8 mouse cellular contexts compared by ENCODE assay signal in genomic region chr2:25429435-25430180, GRCm38 (mm10). TPM values are rescaled to one million over a fixed set of nuclear protein-coding genes. Genes with fewer than 3 reads are reported as not detected.
DNase-seq lines count a peak whose midpoint lies in the region; ATAC-seq and TF ChIP-seq lines count a peak whose summit lies in the region.

No protein-coding gene starts in this region.

- H3K4me3 ChIP-seq in heart, embryonic 14.5 days (ENCODE audit: control insufficient read depth in 1 of 2, insufficient read depth in 1 of 2, low read depth in 1 of 2, low read length in 2 of 2), result peak overlapping the region; percentile 68 to 83; a peak in 2 of 4 replicates
- H3K4me3 ChIP-seq in heart, adult 2 months, result no peak overlapping the region
- peak overlapping the region; percentile 83 for H3K4me3 ChIP-seq in hindbrain, embryonic 16.5 days (ENCODE audit: low read length)
- H3K4me3 ChIP-seq in liver, embryonic 14.5 days (ENCODE audit: insufficient read depth in 1 of 2, low read depth in 2 of 2, low read length in 2 of 2), result no peak overlapping the region

- peaks cover 4% of the 10 kb centered on the region in 2 experiments; a peak in 2 of 4 replicates for H3K4me1 ChIP-seq in heart, embryonic 14.5 days (ENCODE audit: control insufficient read depth in 2 of 2, insufficient read depth in 2 of 2, low read length in 2 of 2)
- no peaks in the 10 kb centered on the region; the same call in 1 of the 2 replicates for H3K4me1 ChIP-seq in heart, adult 2 months (ENCODE audit: control insufficient read depth, insufficient read depth, low read length)
- peaks cover 25% of the 10 kb centered on the region for H3K4me1 ChIP-seq in hindbrain, embryonic 16.5 days (ENCODE audit: control insufficient read depth, insufficient read depth, low read depth, low read length)
- no peaks in the 10 kb centered on the region for H3K4me1 ChIP-seq in liver, embryonic 14.5 days (replicated peaks; ENCODE audit: control insufficient read depth in 2 of 2, insufficient read depth in 2 of 2, low read length in 1 of 2)

- H3K4me2 ChIP-seq in heart, embryonic 14.5 days (ENCODE audit: low read length), result peak overlapping the region; percentile 97
- H3K4me2 ChIP-seq in hindbrain, embryonic 16.5 days (ENCODE audit: low read length), result peak overlapping the region; percentile 70
- H3K4me2 ChIP-seq in liver, embryonic 14.5 days (ENCODE audit: low read depth), result peak overlapping the region; percentile 93

- no peak for TF ChIP-seq EP300 in heart, adult 2 months (IDR thresholded peaks at IDR 0.05; ENCODE audit: insufficient read depth, low read depth, low read length)
- no peak for TF ChIP-seq EP300 in liver, embryonic 14.5 days (IDR thresholded peaks at IDR 0.05; ENCODE audit: low read depth)

- H3K9ac ChIP-seq in heart, embryonic 14.5 days (ENCODE audit: low read length), result peak overlapping the region; percentile 21; the same call in 1 of the 2 replicates
- no peak overlapping the region; the same call in 1 of the 2 replicates for H3K9ac ChIP-seq in heart, adult 2 months (ENCODE audit: low read depth, low read length)
- H3K9ac ChIP-seq in hindbrain, embryonic 16.5 days (ENCODE audit: low read depth, low read length), result peak overlapping the region; percentile 96
- no peak overlapping the region for H3K9ac ChIP-seq in liver, embryonic 14.5 days (replicated peaks)

- peaks cover 39% of the 10 kb centered on the region for H3K27me3 ChIP-seq in heart, embryonic 14.5 days (ENCODE audit: control insufficient read depth, insufficient read depth, low read length)
- no peaks in the 10 kb centered on the region for H3K27me3 ChIP-seq in heart, adult 2 months (ENCODE audit: control insufficient read depth, insufficient read depth, low read length)
- H3K27me3 ChIP-seq in hindbrain, embryonic 16.5 days (replicated peaks; ENCODE audit: control insufficient read depth, insufficient read depth, low read length), result peaks cover 4% of the 10 kb centered on the region
- H3K27me3 ChIP-seq in liver, embryonic 14.5 days (ENCODE audit: control insufficient read depth, insufficient read depth, low read length), result peaks cover 7% of the 10 kb centered on the region

- intact Hi-C loops in heart, adult 2 months (cut with DNase I), result loop anchor here (2.0 to 10.0 kb wide), 3 partner anchors 31 to 125 kb away; partner anchors contain the start of genes Edf1 and Paxx

- no peaks in the 10 kb centered on the region for H3K36me3 ChIP-seq in heart, embryonic 14.5 days (ENCODE audit: control insufficient read depth, insufficient read depth, low read length)
- H3K36me3 ChIP-seq in heart, adult 2 months (ENCODE audit: control insufficient read depth, insufficient read depth, low read length), result no peaks in the 10 kb centered on the region
- peaks cover 9% of the 10 kb centered on the region for H3K36me3 ChIP-seq in hindbrain, embryonic 16.5 days (ENCODE audit: control insufficient read depth, insufficient read depth, low read length)
- H3K36me3 ChIP-seq in liver, embryonic 14.5 days (replicated peaks; ENCODE audit: control insufficient read depth, insufficient read depth, low read depth), result no peaks in the 10 kb centered on the region

- WGBS in heart, embryonic 14.5 days, result 72% methylated on average over 5 of the region's 5 CpGs
- 47% methylated on average over 5 of the region's 5 CpGs for WGBS in heart, adult 2 months
- WGBS in hindbrain, embryonic 16.5 days, result 47% methylated on average over 5 of the region's 5 CpGs
- WGBS in liver, embryonic 14.5 days (ENCODE audit: insufficient replicate concordance), result 71% methylated on average over 5 of the region's 5 CpGs

- H3K27ac ChIP-seq in heart, embryonic 14.5 days (replicated peaks in 1 of 2; ENCODE audit: control insufficient read depth in 1 of 2, insufficient read depth in 1 of 2, low read depth in 2 of 2, low read length in 2 of 2), result no peak overlapping the region
- H3K27ac ChIP-seq in heart, adult 2 months, result no peak overlapping the region
- H3K27ac ChIP-seq in hindbrain, embryonic 16.5 days (ENCODE audit: low read depth, low read length), result no peak overlapping the region
- H3K27ac ChIP-seq in liver, embryonic 14.5 days, result no peak overlapping the region

- TF ChIP-seq POLR2A in heart, adult 2 months (IDR thresholded peaks at IDR 0.05; ENCODE audit: insufficient read depth, low read depth, low read length), result no peak

- TF ChIP-seq CTCF in heart, adult 2 months (IDR thresholded peaks at IDR 0.05), result no peak
- TF ChIP-seq CTCF in liver, embryonic 14.5 days (IDR thresholded peaks at IDR 0.05; ENCODE audit: low read depth), result no peak

- H3K9me3 ChIP-seq in heart, embryonic 14.5 days (ENCODE audit: control insufficient read depth, low read length), result no peaks in the 10 kb centered on the region
- no peaks in the 10 kb centered on the region for H3K9me3 ChIP-seq in hindbrain, embryonic 16.5 days (ENCODE audit: control insufficient read depth, low read length)
- H3K9me3 ChIP-seq in liver, embryonic 14.5 days (ENCODE audit: control insufficient read depth, low read length), result no peaks in the 10 kb centered on the region

- no peak for DNase-seq in heart, adult 2 months
- peak; percentile 82 to 84 for DNase-seq in cerebellum, postnatal 25 days
- DNase-seq in liver, embryonic 14.5 days (ENCODE audit: low read depth in 3 of 3, low spot score in 3 of 3), result no peak
- no peak for DNase-seq in urinary bladder, adult 2 months (ENCODE audit: low spot score)
- no peak for DNase-seq in gastrocnemius, postnatal 25 days
- DNase-seq in gastrocnemius, adult 18-20 months (ENCODE audit: low spot score), result no peak

- H3K79me2 ChIP-seq in heart, adult 2 months (replicated peaks; ENCODE audit: control insufficient read depth, insufficient read depth, low read length), result no peaks in the 10 kb centered on the region

- ATAC-seq in heart, embryonic 14.5 days (ENCODE audit: insufficient number of reproducible peaks, insufficient read depth, low FRiP score, low read depth), result no peak
- ATAC-seq in hindbrain, embryonic 16.5 days, result no peak
- ATAC-seq in liver, embryonic 14.5 days (ENCODE audit: insufficient read depth), result no peak

RNA-seq across cellular contexts. Expression of gene Abca2, which starts 1.1 kb away (rescaled TPM):
- polyA plus RNA-seq in heart, embryonic 14.5 days (2014; fragmentation: Nextera tagmentation; extraction: Ambion mirVana), result 3.8 and 4.3 TPM in 2 replicates
- total RNA-seq in heart, adult 2 months (2021), result 10 to 100 TPM; 36.1 to 41.1 TPM
- 43.4 and 44.2 TPM in 2 replicates for polyA plus RNA-seq in heart, adult 2 months (2012; rRNA removed)
- 13.5 and 15.5 TPM in 2 replicates for polyA plus RNA-seq in hindbrain, embryonic 16.5 days (2015; fragmentation: Nextera tagmentation; extraction: Ambion mirVana)
- 2.4 and 2.5 TPM in 2 replicates for polyA plus RNA-seq in liver, embryonic 14.5 days (2012; rRNA removed)
- 0.91 and 1.1 TPM in 2 replicates for polyA plus RNA-seq in liver, embryonic 14.5 days (2014; fragmentation: Nextera tagmentation; extraction: Ambion mirVana)
- 6.3 and 16.4 TPM in 2 replicates for polyA plus RNA-seq in urinary bladder, adult 2 months (2012; rRNA removed)
- total RNA-seq in gastrocnemius, postnatal 25 days (2021), result 10 to 100 TPM; 12.5 to 16.2 TPM
- total RNA-seq in gastrocnemius, adult 18-20 months (2021), result 10 to 100 TPM; 14.1 to 15.5 TPM

RNA-seq across cellular contexts. Expression of gene Fut7, which starts 6.5 kb away (rescaled TPM):
- 0.14 TPM in 1 of 2 replicates, not detected in the other for polyA plus RNA-seq in heart, embryonic 14.5 days (2014; fragmentation: Nextera tagmentation; extraction: Ambion mirVana)
- total RNA-seq in heart, adult 2 months (2021), result under 1 TPM in 1 of 2 experiments, not detected in 1; 0.11 TPM
- polyA plus RNA-seq in heart, adult 2 months (2012; rRNA removed), result 0.43 TPM in 1 of 2 replicates, not detected in the other
- polyA plus RNA-seq in hindbrain, embryonic 16.5 days (2015; fragmentation: Nextera tagmentation; extraction: Ambion mirVana), result 0.19 and 0.23 TPM in 2 replicates
- 0.55 and 0.58 TPM in 2 replicates for polyA plus RNA-seq in liver, embryonic 14.5 days (2012; rRNA removed)
- 0.34 and 0.90 TPM in 2 replicates for polyA plus RNA-seq in liver, embryonic 14.5 days (2014; fragmentation: Nextera tagmentation; extraction: Ambion mirVana)
- polyA plus RNA-seq in urinary bladder, adult 2 months (2012; rRNA removed), result 0.19 and 0.29 TPM in 2 replicates
- total RNA-seq in gastrocnemius, postnatal 25 days (2021), result not detected
- not detected for total RNA-seq in gastrocnemius, adult 18-20 months (2021)

RNA-seq across cellular contexts. Expression of gene Clic3, which starts 27.0 kb away (rescaled TPM):
- polyA plus RNA-seq in heart, embryonic 14.5 days (2014; fragmentation: Nextera tagmentation; extraction: Ambion mirVana), result 3.8 and 4.6 TPM in 2 replicates
- total RNA-seq in heart, adult 2 months (2021), result 1 to 10 TPM; 1.4 to 1.8 TPM
- 4.8 and 7.4 TPM in 2 replicates for polyA plus RNA-seq in heart, adult 2 months (2012; rRNA removed)
- 3.4 and 4.1 TPM in 2 replicates for polyA plus RNA-seq in hindbrain, embryonic 16.5 days (2015; fragmentation: Nextera tagmentation; extraction: Ambion mirVana)
- polyA plus RNA-seq in liver, embryonic 14.5 days (2012; rRNA removed), result 0.08 and 0.32 TPM in 2 replicates
- 0.18 and 0.27 TPM in 2 replicates for polyA plus RNA-seq in liver, embryonic 14.5 days (2014; fragmentation: Nextera tagmentation; extraction: Ambion mirVana)
- 0.69 and 2.2 TPM in 2 replicates for polyA plus RNA-seq in urinary bladder, adult 2 months (2012; rRNA removed)
- total RNA-seq in gastrocnemius, postnatal 25 days (2021), result under 1 TPM; 0.35 to 0.64 TPM
- 1 to 10 TPM in 1 of 2 experiments, under 1 TPM in 1; 0.39 to 1.0 TPM for total RNA-seq in gastrocnemius, adult 18-20 months (2021)

RNA-seq across cellular contexts. Expression of gene Npdc1, which starts 30.5 kb away (rescaled TPM):
- 29.3 and 29.5 TPM in 2 replicates for polyA plus RNA-seq in heart, embryonic 14.5 days (2014; fragmentation: Nextera tagmentation; extraction: Ambion mirVana)
- total RNA-seq in heart, adult 2 months (2021), result 10 to 100 TPM; 21.3 to 30.4 TPM
- 47.8 and 52.2 TPM in 2 replicates for polyA plus RNA-seq in heart, adult 2 months (2012; rRNA removed)
- polyA plus RNA-seq in hindbrain, embryonic 16.5 days (2015; fragmentation: Nextera tagmentation; extraction: Ambion mirVana), result 481 and 505 TPM in 2 replicates
- polyA plus RNA-seq in liver, embryonic 14.5 days (2012; rRNA removed), result 3.4 and 3.9 TPM in 2 replicates
- polyA plus RNA-seq in liver, embryonic 14.5 days (2014; fragmentation: Nextera tagmentation; extraction: Ambion mirVana), result 2.4 and 2.7 TPM in 2 replicates
- polyA plus RNA-seq in urinary bladder, adult 2 months (2012; rRNA removed), result 103 and 126 TPM in 2 replicates
- 10 to 100 TPM; 15.0 to 25.1 TPM for total RNA-seq in gastrocnemius, postnatal 25 days (2021)
- total RNA-seq in gastrocnemius, adult 18-20 months (2021), result 10 to 100 TPM; 15.8 to 19.0 TPM

RNA-seq across cellular contexts. Expression of gene Paxx, which starts 31.3 kb away (rescaled TPM):
- 31.0 and 32.6 TPM in 2 replicates for polyA plus RNA-seq in heart, embryonic 14.5 days (2014; fragmentation: Nextera tagmentation; extraction: Ambion mirVana)
- total RNA-seq in heart, adult 2 months (2021), result 10 to 100 TPM; 17.7 to 20.6 TPM
- polyA plus RNA-seq in heart, adult 2 months (2012; rRNA removed), result 32.8 and 36.8 TPM in 2 replicates
- polyA plus RNA-seq in hindbrain, embryonic 16.5 days (2015; fragmentation: Nextera tagmentation; extraction: Ambion mirVana), result 117 and 134 TPM in 2 replicates
- polyA plus RNA-seq in liver, embryonic 14.5 days (2012; rRNA removed), result 7.9 and 9.2 TPM in 2 replicates
- 6.3 and 7.3 TPM in 2 replicates for polyA plus RNA-seq in liver, embryonic 14.5 days (2014; fragmentation: Nextera tagmentation; extraction: Ambion mirVana)
- polyA plus RNA-seq in urinary bladder, adult 2 months (2012; rRNA removed), result 50.8 and 61.1 TPM in 2 replicates
- 10 to 100 TPM; 13.7 to 16.2 TPM for total RNA-seq in gastrocnemius, postnatal 25 days (2021)
- total RNA-seq in gastrocnemius, adult 18-20 months (2021), result 10 to 100 TPM; 13.7 to 15.1 TPM

Comparison
In these comparisons a context has a peak if more than half of its experiments do, and no peak if none do; other contexts are left out.
1. H3K4me3 ChIP-seq: peak in heart, embryonic 14.5 days (2 of 2) and hindbrain, embryonic 16.5 days (single experiment); none in heart, adult 2 months (single experiment) and liver, embryonic 14.5 days (0 of 2).
2. H3K9ac ChIP-seq: peak in heart, embryonic 14.5 days (single experiment) and hindbrain, embryonic 16.5 days (single experiment); none in heart, adult 2 months (single experiment) and liver, embryonic 14.5 days (single experiment).
3. DNase-seq: peak in cerebellum, postnatal 25 days (2 of 2); none in heart, adult 2 months (0 of 2), liver, embryonic 14.5 days (0 of 3), urinary bladder, adult 2 months (single experiment), gastrocnemius, postnatal 25 days (single experiment) and gastrocnemius, adult 18-20 months (single experiment).
4. Peak in every context shown above with its lines, with median percentiles within 50 percentile points of each other: H3K4me2 ChIP-seq.